Comparison of ENCODE assay signal across 15 mouse cellular contexts in genomic region chr4:45540151-45540933, GRCm38 (mm10). TPM values are rescaled to one million over a fixed set of nuclear protein-coding genes. Genes with fewer than 3 reads are reported as not detected.
DNase-seq lines count a peak whose midpoint lies in the region; ATAC-seq and TF ChIP-seq lines count a peak whose summit lies in the region.
"Had no signal": no experiment of that assay in that cellular context is flagged by ENCODE, and none has a peak within 500 bp of the region (broad histone marks: within the 10 kb centered on the region; RNA-seq: fewer than 3 reads in every experiment).

No protein-coding gene starts in this region.

- H3K9me3 ChIP-seq in hindbrain, postnatal 0 days (ENCODE audit: low read length) = no peaks in the 10 kb centered on the region
- no peaks in the 10 kb centered on the region for H3K9me3 ChIP-seq in hindbrain, embryonic 10.5 days
- H3K9me3 ChIP-seq in midbrain, embryonic 15.5 days = no peaks in the 10 kb centered on the region
- H3K9me3 ChIP-seq: embryonic facial prominence, embryonic 13.5 days; kidney, embryonic 15.5 days had no signal

- H3K4me1 ChIP-seq in hindbrain, postnatal 0 days (ENCODE audit: insufficient read depth, low read length) = no peaks in the 10 kb centered on the region
- H3K4me1 ChIP-seq in hindbrain, embryonic 10.5 days (replicated peaks) = 0 out of 2 replicates have a peak, but pooled peaks cover 3% of the 10 kb centered on the region
- peaks cover 8% of the 10 kb centered on the region for H3K4me1 ChIP-seq in midbrain, embryonic 15.5 days

- peak; percentile 53; the same call in 1 of the 2 replicates for ATAC-seq in hindbrain, postnatal 0 days
- ATAC-seq in midbrain, embryonic 15.5 days (replicated peaks) = peak; percentile 42; the same call in 1 of the 2 replicates
- no peak for ATAC-seq in frontal cortex, adult (ENCODE audit: low TSS enrichment)
- ATAC-seq: inflammation-experienced regulatory T-cells, adult 6 months had no signal

- no peak overlapping the region for H3K27ac ChIP-seq in hindbrain, postnatal 0 days
- no peak overlapping the region for H3K27ac ChIP-seq in hindbrain, embryonic 10.5 days
- H3K27ac ChIP-seq in midbrain, embryonic 15.5 days = no peak overlapping the region
- H3K27ac ChIP-seq: embryonic facial prominence, embryonic 13.5 days; kidney, embryonic 15.5 days had no signal

- 53% methylated on average over 15 of the region's 15 CpGs for WGBS in hindbrain, postnatal 0 days
- 84% methylated on average over 15 of the region's 15 CpGs for WGBS in hindbrain, embryonic 10.5 days
- 44% methylated on average over 15 of the region's 15 CpGs for WGBS in midbrain, embryonic 15.5 days

- peak; percentile 36 for DNase-seq in adrenal gland, postnatal 10 days
- no peak for DNase-seq in adrenal gland, postnatal 25 days
- peak; percentile 68 for DNase-seq in hindbrain, postnatal 0 days (ENCODE audit: low spot score)
- no peak for DNase-seq in hindbrain, embryonic 10.5 days (ENCODE audit: low spot score)
- DNase-seq in brain, embryonic 14.5 days (ENCODE audit: low read depth) = peak; percentile 88
- no peak for DNase-seq in layer of hippocampus, postnatal 36 days
- DNase-seq: gastrocnemius, postnatal 36 days; heart, postnatal 14 days; liver; lung, adult 18-20 months had no signal

- H3K4me2 ChIP-seq in hindbrain, postnatal 0 days (ENCODE audit: low read depth, low read length) = no peak overlapping the region
- no peak overlapping the region for H3K4me2 ChIP-seq in midbrain, embryonic 15.5 days
- H3K4me2 ChIP-seq: embryonic facial prominence, embryonic 13.5 days; kidney, embryonic 15.5 days had no signal

- TF ChIP-seq POLR2A in brain, embryonic 14.5 days (IDR thresholded peaks at IDR 0.05; ENCODE audit: borderline replicate concordance, extremely low read depth, insufficient read depth, insufficient read length, poor library complexity, severe bottlenecking) = no peak

- H3K4me3 ChIP-seq in hindbrain, postnatal 0 days (ENCODE audit: low read length) = no peak overlapping the region
- no peak overlapping the region for H3K4me3 ChIP-seq in hindbrain, embryonic 10.5 days
- H3K4me3 ChIP-seq in midbrain, embryonic 15.5 days = no peak overlapping the region
- H3K4me3 ChIP-seq: embryonic facial prominence, embryonic 13.5 days; kidney, embryonic 15.5 days had no signal

- no peaks in the 10 kb centered on the region; the same call in 1 of the 2 replicates for H3K27me3 ChIP-seq in hindbrain, postnatal 0 days (ENCODE audit: insufficient read depth, low read length)
- no peaks in the 10 kb centered on the region; the same call in 1 of the 2 replicates for H3K27me3 ChIP-seq in hindbrain, embryonic 10.5 days (ENCODE audit: insufficient read depth, poor library complexity, severe bottlenecking)
- 0 out of 2 replicates have a peak, but pooled peaks cover 3% of the 10 kb centered on the region for H3K27me3 ChIP-seq in midbrain, embryonic 15.5 days (replicated peaks)
- H3K27me3 ChIP-seq: embryonic facial prominence, embryonic 13.5 days; kidney, embryonic 15.5 days had no signal

- no peak overlapping the region for H3K9ac ChIP-seq in hindbrain, postnatal 0 days (replicated peaks; ENCODE audit: low read length)
- no peak overlapping the region for H3K9ac ChIP-seq in midbrain, embryonic 15.5 days
- H3K9ac ChIP-seq: embryonic facial prominence, embryonic 13.5 days; kidney, embryonic 15.5 days had no signal

- TF ChIP-seq CTCF in hindbrain, postnatal 0 days (IDR thresholded peaks at IDR 0.05; ENCODE audit: low read depth) = no peak
- no peak for TF ChIP-seq CTCF in brain, embryonic 14.5 days (IDR thresholded peaks at IDR 0.05; ENCODE audit: borderline replicate concordance, extremely low read depth, insufficient read depth, insufficient read length)

- H3K36me3 ChIP-seq in hindbrain, postnatal 0 days (ENCODE audit: insufficient read depth, low read length) = no peaks in the 10 kb centered on the region
- H3K36me3 ChIP-seq in hindbrain, embryonic 10.5 days = no peaks in the 10 kb centered on the region
- no peaks in the 10 kb centered on the region for H3K36me3 ChIP-seq in midbrain, embryonic 15.5 days (replicated peaks)
- H3K36me3 ChIP-seq: embryonic facial prominence, embryonic 13.5 days; kidney, embryonic 15.5 days had no signal

RNA-seq across cellular contexts. Expression of gene Shb, which starts 8.1 kb away (rescaled TPM):
- 10 to 100 TPM; 40.4 to 72.5 TPM for total RNA-seq in adrenal gland, postnatal 10 days (2021)
- 88.4 and 94.4 TPM in 2 replicates for total RNA-seq in adrenal gland, postnatal 25 days (2021)
- 29.0 and 33.6 TPM in 2 replicates for total RNA-seq in hindbrain, postnatal 0 days (2014; rRNA removed)
- 5.5 and 6.1 TPM in 2 replicates for polyA plus RNA-seq in hindbrain, postnatal 0 days (2015; fragmentation: Nextera tagmentation; extraction: Ambion mirVana)
- polyA plus RNA-seq in hindbrain, embryonic 10.5 days (2016; fragmentation: Nextera tagmentation; extraction: Ambion mirVana) = 3.2 and 3.7 TPM in 2 replicates
- polyA plus RNA-seq in brain, embryonic 14.5 days (2012; rRNA removed) = 36.4 and 47.2 TPM in 2 replicates
- polyA plus RNA-seq in midbrain, embryonic 15.5 days (2015; fragmentation: Nextera tagmentation; extraction: Ambion mirVana) = 6.3 and 6.7 TPM in 2 replicates
- 10 to 100 TPM; 15.4 to 16.6 TPM for total RNA-seq in layer of hippocampus, postnatal 36 days (2021)

Comparison
In these comparisons a context has a peak if more than half of its experiments do, and no peak if none do; other contexts are left out.
1. DNase-seq: peak in adrenal gland, postnatal 10 days (single experiment), hindbrain, postnatal 0 days (single experiment) and brain, embryonic 14.5 days (single experiment); none in adrenal gland, postnatal 25 days (single experiment), hindbrain, embryonic 10.5 days (single experiment) and layer of hippocampus, postnatal 36 days (0 of 2).